Mouse (Mus musculus): Measurements from ENCODE around the gene Zfp277.

Gene Zfp277

GRCm38 (mm10) chr12:40445206-40445605 is 496 bp downstream of the Zfp277 start:
- no peak for DNase-seq (ENCODE audit: low read depth, low spot score)

- DNase-seq (ENCODE audit: low read depth, low spot score), result no peak
Measured at GRCm38 (mm10) chr12:40438049-40438448, 7.7 kb downstream of the Zfp277 start.

GRCm38 (mm10) chr12:40434101-40434500 is 11.6 kb downstream of the Zfp277 start:
- DNase-seq (ENCODE audit: low read depth, low spot score), result peak; percentile 7

- DNase-seq (ENCODE audit: low read depth, low spot score), result no peak
Measured at GRCm38 (mm10) chr12:40431075-40431474, 14.6 kb downstream of the Zfp277 start.

GRCm38 (mm10) chr12:40429976-40430375 is 15.7 kb downstream of the Zfp277 start:
- DNase-seq (ENCODE audit: low read depth, low spot score), result no peak

- DNase-seq (ENCODE audit: low read depth, low spot score), result no peak
Measured at GRCm38 (mm10) chr12:40427606-40428005, 18.1 kb downstream of the Zfp277 start.

- DNase-seq (ENCODE audit: low read depth, low spot score), result no peak
Measured at GRCm38 (mm10) chr12:40424991-40425390, 20.7 kb downstream of the Zfp277 start.

- DNase-seq (ENCODE audit: low read depth, low spot score), result no peak
Measured at GRCm38 (mm10) chr12:40417257-40417656, 28.4 kb downstream of the Zfp277 start.

- DNase-seq (ENCODE audit: low read depth, low spot score), result no peak
Measured at GRCm38 (mm10) chr12:40415312-40415925, 30.3 kb downstream of the Zfp277 start.

- DNase-seq (ENCODE audit: low read depth, low spot score), result no peak
Measured at GRCm38 (mm10) chr12:40414682-40415311, 30.9 kb downstream of the Zfp277 start.

- DNase-seq (ENCODE audit: low read depth, low spot score), result no peak
Measured at GRCm38 (mm10) chr12:40399812-40400211, 45.9 kb downstream of the Zfp277 start.

GRCm38 (mm10) chr12:40399386-40399785 is 46.3 kb downstream of the Zfp277 start:
- DNase-seq (ENCODE audit: low read depth, low spot score), result no peak

GRCm38 (mm10) chr12:40398916-40399315 is 46.8 kb downstream of the Zfp277 start:
- no peak for DNase-seq (ENCODE audit: low read depth, low spot score)

- no peak for DNase-seq (ENCODE audit: low read depth, low spot score)
Measured at GRCm38 (mm10) chr12:40392869-40393268, 52.8 kb downstream of the Zfp277 start.

- no peak for DNase-seq (ENCODE audit: low read depth, low spot score)
Measured at GRCm38 (mm10) chr12:40391262-40391661, 54.4 kb downstream of the Zfp277 start.

- DNase-seq (ENCODE audit: low read depth, low spot score), result no peak
Measured at GRCm38 (mm10) chr12:40387786-40388185, 57.9 kb downstream of the Zfp277 start.

GRCm38 (mm10) chr12:40385301-40385700 is 60.4 kb downstream of the Zfp277 start:
- no peak for DNase-seq (ENCODE audit: low read depth, low spot score)

GRCm38 (mm10) chr12:40383718-40384117 is 62.0 kb downstream of the Zfp277 start:
- DNase-seq (ENCODE audit: low read depth, low spot score), result no peak

- DNase-seq (ENCODE audit: low read depth, low spot score), result no peak
Measured at GRCm38 (mm10) chr12:40382539-40382938, 63.2 kb downstream of the Zfp277 start.

GRCm38 (mm10) chr12:40381824-40382223 is 63.9 kb downstream of the Zfp277 start:
- DNase-seq (ENCODE audit: low read depth, low spot score), result no peak

- DNase-seq (ENCODE audit: low read depth, low spot score), result no peak
Measured at GRCm38 (mm10) chr12:40381173-40381801, 64.4 kb downstream of the Zfp277 start.

- no peak for DNase-seq (ENCODE audit: low read depth, low spot score)
Measured at GRCm38 (mm10) chr12:40379538-40379923, 66.2 kb downstream of the Zfp277 start.
